Mouse (Mus musculus): ENCODE results near the gene Strbp.

- TF ChIP-seq CTCF (IDR thresholded peaks at IDR 0.05; ENCODE audit: control insufficient read depth, insufficient read depth, insufficient read length) (no peak), MAX (IDR thresholded peaks at IDR 0.05) (no peak), USF1 (IDR thresholded peaks at IDR 0.05; ENCODE audit: low read depth) (no peak), MYOD1 (IDR thresholded peaks at IDR 0.05; ENCODE audit: control insufficient read depth, insufficient read length, low read depth) (no peak), MYOG (IDR thresholded peaks at IDR 0.05; ENCODE audit: control insufficient read depth, extremely low read depth, insufficient read length) (no peak), CEBPB (IDR thresholded peaks at IDR 0.05; ENCODE audit: low read depth) (no peak)
These were observed 133.8 kb downstream of the Strbp start for GRCm38 (mm10) chr2:37569888-37570287.

All from C2C12 (cell line).